Mouse (Mus musculus) midbrain, embryonic 16.5 days (tissue): ENCODE results near the gene Ints5. TPM values are rescaled to one million over a fixed set of nuclear protein-coding genes. Genes with fewer than 3 reads are reported as not detected.
A peak's percentile ranks its signal among the peaks of the same experiment; 100 is the strongest.
"Not testable (repeated sequence)": the region's sequence is repeated elsewhere in the genome, so short reads cannot be mapped to it uniquely, and the experiment has no call there.

ENCODE experiments used
- ATAC-seq: fragments of 200-750 bp; cut with Nextera tagmentation; 2 replicates; pipeline ENCODE4 v1.8.0; 2017; ENCODE audit warnings: moderate TSS enrichment
- H3K27ac ChIP-seq: fragments of 300-500 bp; sonication (generic); 2 replicates; pipeline ENCODE4 v1.5.1; 2014; ENCODE audit warnings: mild to moderate bottlenecking, low read length, mixed read lengths
- H3K27me3 ChIP-seq: fragments of 300-500 bp; sonication (generic); 2 replicates; pipeline ENCODE4 v1.6.1; 2014; ENCODE audit warnings: low read depth, low read length, mixed read lengths; ENCODE audit not compliant: control insufficient read depth, insufficient read depth
- H3K36me3 ChIP-seq: fragments of 300-500 bp; sonication (generic); 2 replicates; pipeline ENCODE4 v1.6.1; 2014; ENCODE audit warnings: mild to moderate bottlenecking, low read length, moderate library complexity, mixed read lengths; ENCODE audit not compliant: control insufficient read depth, insufficient read depth
- H3K4me1 ChIP-seq: fragments of 300-500 bp; sonication (generic); 2 replicates; pipeline ENCODE4 v1.6.1; 2014; ENCODE audit warnings: mild to moderate bottlenecking, low read length, mixed read lengths; ENCODE audit not compliant: control insufficient read depth, insufficient read depth
- H3K4me2 ChIP-seq: fragments of 300-500 bp; sonication (generic); 2 replicates; pipeline ENCODE4 v1.6.1; 2014; ENCODE audit warnings: mild to moderate bottlenecking, low read length, mixed read lengths
- H3K4me3 ChIP-seq: fragments of 300-500 bp; sonication (generic); 2 replicates; pipeline ENCODE4 v1.5.1; 2014; ENCODE audit warnings: low read depth, mild to moderate bottlenecking, low read length, moderate library complexity, mixed read lengths
- H3K9ac ChIP-seq: fragments of 300-500 bp; sonication (generic); 2 replicates; pipeline ENCODE4 v1.6.1; 2014; ENCODE audit warnings: low read depth, low read length, mixed read lengths
- H3K9me3 ChIP-seq: fragments of 300-500 bp; sonication (generic); replicated peaks from 2 replicates; pipeline ENCODE4 v1.6.1; 2014; ENCODE audit warnings: mild to moderate bottlenecking, low read length, mixed read lengths; ENCODE audit not compliant: control insufficient read depth, poor library complexity, severe bottlenecking
- whole genome bisulfite sequencing: fragments of 180-500 bp; shearing (Covaris S2); extraction: QIAGEN DNeasy Blood & Tissue Kit; methylation state at CpG from one replicate; pipeline ENCODE4 v1.1.7; 2014; 5-methylcytosine and 5-hydroxymethylcytosine counted together
- polyA plus RNA-seq: library from polyadenylated mRNA; unstranded; fragments of >200 nt; fragmentation: Nextera tagmentation; extraction: Ambion mirVana; gene quantifications from 2 replicates; pipeline ENCODE4 v1.2.1, GENCODE M21; 2015

Gene Ints5
- polyA plus RNA-seq, 1 experiment from 2014 or later, result 29.2 TPM

DNA sequence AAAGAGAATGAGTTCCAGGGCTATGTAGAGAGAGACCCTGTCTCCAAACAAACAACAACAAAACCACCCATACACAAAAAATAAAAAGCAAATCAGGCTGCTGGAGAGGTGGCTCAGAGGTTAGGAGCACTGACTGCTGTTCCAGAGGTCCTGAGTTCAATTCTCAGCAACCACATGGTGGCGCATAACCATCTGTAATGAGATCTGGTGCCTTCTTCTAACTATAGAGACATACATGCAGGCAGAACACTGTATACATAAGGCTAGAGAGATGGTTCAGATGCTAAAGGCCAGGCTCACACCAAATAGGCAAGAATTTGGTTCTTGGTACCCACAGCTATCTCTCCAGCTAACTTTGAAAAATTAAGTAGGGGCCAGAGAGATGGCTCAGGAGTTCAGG, 33.8 kb upstream of the Ints5 start:
- no peaks in the 10 kb centered on the region for H3K36me3 ChIP-seq
- H3K27me3 ChIP-seq, result no peaks in the 10 kb centered on the region
- no peaks in the 10 kb centered on the region for H3K4me1 ChIP-seq
- no peak overlapping the region for H3K9ac ChIP-seq
- H3K27ac ChIP-seq, result no peak overlapping the region
- 20% methylated on average over 1 of the region's 1 CpGs for WGBS
- ATAC-seq, result no peak
- no peak overlapping the region for H3K4me2 ChIP-seq
- no peaks in the 10 kb centered on the region for H3K9me3 ChIP-seq
- no peak overlapping the region for H3K4me3 ChIP-seq

DNA sequence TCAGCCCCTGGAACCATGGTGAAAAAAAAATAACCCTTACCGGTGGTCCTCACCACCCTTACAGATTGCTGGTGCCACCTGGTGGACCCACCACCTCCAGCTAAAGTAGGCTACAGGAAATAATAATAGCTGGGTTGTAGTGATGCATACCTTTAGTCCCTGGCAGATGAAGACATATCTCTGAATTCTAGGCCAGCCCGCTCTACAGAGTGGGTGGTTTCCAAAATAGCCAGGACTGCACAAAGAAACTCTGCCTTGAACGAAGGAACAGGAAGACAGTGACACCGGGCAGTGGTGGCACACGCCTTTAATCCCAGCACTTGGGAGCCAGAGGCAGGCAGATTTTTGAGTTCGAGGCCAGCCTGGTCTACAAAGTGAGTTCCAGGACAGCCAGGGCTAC, 28.5 kb upstream of the Ints5 start:
- Histone ChIP-seq H3K27ac (no peak overlapping the region), H3K4me3 (no peak overlapping the region), H3K9me3 (no peaks in the 10 kb centered on the region), H3K27me3 (no peaks in the 10 kb centered on the region), H3K9ac (no peak overlapping the region), H3K4me2 (no peak overlapping the region), H3K4me1 (no peaks in the 10 kb centered on the region), H3K36me3 (no peaks in the 10 kb centered on the region)
- 89% methylated on average over 6 of the region's 6 CpGs for WGBS
- no peak for ATAC-seq

DNA sequence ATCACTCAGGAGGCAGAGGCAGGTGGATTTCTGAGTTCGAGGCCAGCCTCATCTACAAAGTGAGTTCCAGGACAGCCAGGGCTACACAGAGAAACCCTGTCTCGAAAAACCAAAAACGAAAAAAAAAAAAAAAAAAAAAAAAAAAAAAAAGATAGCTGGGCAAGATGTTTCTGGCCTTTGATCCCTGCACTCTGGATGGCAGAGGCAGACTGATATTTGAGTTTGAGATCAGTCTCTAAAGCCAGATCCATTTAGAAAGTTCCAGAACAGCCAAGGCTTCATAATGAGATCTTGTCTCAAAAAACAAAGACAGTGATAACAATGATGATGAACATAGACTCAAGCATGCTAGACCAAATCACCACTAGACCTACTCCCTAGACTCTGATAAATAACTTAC, 22.4 kb upstream of the Ints5 start:
- H3K27ac ChIP-seq, H3K4me2 ChIP-seq, H3K36me3 ChIP-seq, ATAC-seq, H3K27me3 ChIP-seq, H3K9me3 ChIP-seq, H3K9ac ChIP-seq: not testable (repeated sequence)
- Histone ChIP-seq H3K4me3 (peak overlapping the region; percentile 88), H3K4me1 (peaks cover 12% of the 10 kb centered on the region)
- 76% methylated on average over 3 of the region's 3 CpGs for WGBS

DNA sequence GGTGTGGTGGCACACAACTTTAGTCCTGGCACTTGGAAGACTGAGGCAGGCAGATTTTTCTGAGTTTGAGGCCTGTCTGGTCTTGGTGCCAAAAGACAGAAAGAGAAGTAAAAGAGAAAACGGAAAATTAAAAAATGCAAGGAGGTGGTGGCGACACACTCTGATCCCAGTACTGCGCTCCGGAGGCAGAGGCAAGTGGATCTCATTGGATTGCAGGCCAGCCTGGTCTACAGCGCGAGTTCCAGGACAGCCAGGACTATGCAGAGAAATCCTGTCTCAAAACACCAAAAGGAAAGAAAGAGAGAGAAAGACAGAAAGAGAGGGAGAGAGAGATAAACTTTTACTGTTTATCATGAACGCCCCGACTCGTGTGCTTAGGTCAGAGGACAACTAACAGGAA, 22.0 kb upstream of the Ints5 start:
- H3K27me3 ChIP-seq, result no peaks in the 10 kb centered on the region
- peak overlapping the region; percentile 81 for H3K27ac ChIP-seq
- no peaks in the 10 kb centered on the region for H3K9me3 ChIP-seq
- peaks cover 6% of the 10 kb centered on the region; the same call in 1 of the 2 replicates for H3K36me3 ChIP-seq
- H3K4me3 ChIP-seq, result peak overlapping the region; percentile 88
- ATAC-seq, result peak; percentile 61
- 61% methylated on average over 9 of the region's 9 CpGs for WGBS
- H3K4me1 ChIP-seq, result peaks cover 12% of the 10 kb centered on the region
- peak overlapping the region; percentile 55 for H3K4me2 ChIP-seq
- peak overlapping the region; percentile 97 for H3K9ac ChIP-seq

DNA sequence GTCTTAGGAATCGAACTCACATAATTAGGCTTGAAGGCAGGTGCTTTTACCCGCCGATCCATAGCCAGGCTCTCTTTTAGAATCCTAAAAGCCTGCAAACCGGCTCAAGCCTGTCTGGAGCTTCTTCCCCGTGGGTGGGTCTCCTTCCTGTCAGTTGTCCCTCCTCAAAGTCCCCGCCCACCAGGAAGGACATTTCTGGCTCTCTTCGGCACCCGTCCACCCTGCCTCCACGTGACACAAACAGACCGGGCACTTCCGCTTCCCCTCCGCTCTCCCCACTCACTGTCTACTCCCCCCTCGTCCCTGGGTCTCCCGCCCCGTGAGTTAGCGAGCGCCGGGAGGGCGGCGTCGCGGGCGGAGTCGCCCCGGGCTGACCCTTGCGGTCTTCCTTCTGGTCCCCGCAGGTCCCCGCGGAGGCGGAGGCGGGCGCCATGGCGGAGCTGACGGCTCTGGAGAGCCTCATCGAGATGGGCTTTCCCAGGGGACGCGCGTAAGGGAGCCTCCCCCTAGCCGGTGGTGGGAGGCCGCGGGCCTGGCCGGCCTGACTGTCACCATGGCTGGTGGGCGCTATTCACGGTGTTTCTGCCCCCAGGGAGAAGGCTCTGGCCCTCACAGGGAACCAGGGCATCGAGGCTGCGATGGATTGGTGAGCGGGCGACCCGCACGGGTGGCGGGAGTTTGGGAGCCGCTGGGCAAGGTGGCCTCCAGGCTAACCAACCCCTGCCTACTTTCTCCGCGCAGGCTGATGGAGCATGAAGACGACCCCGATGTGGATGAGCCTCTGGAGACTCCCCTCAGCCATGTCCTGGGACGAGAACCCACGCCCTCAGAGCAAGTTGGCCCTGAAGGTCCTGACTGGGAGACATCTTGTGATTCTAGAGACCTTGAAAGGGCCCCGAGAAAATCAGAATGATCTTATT, 21.3 kb upstream of the Ints5 start, which contains the start of gene Ubxn1:
Ubxn1 (plus strand) TSS at position 230 of the 920 bp plus-strand sequence.
- H3K4me1 ChIP-seq, result peaks cover 12% of the 10 kb centered on the region
- peaks cover 6% of the 10 kb centered on the region; the same call in 1 of the 2 replicates for H3K36me3 ChIP-seq
- H3K9me3 ChIP-seq, result no peaks in the 10 kb centered on the region
- H3K27ac ChIP-seq, result peak within 1 kb of the TSS; percentile 81
- peak within 1 kb of the TSS; percentile 88 for H3K4me3 ChIP-seq
- H3K4me2 ChIP-seq, result peak within 1 kb of the TSS; percentile 95
- ATAC-seq, result peak; percentile 98
- H3K9ac ChIP-seq, result peak within 1 kb of the TSS; percentile 97
- WGBS, result 1% methylated on average over 54 of the region's 59 CpGs
- H3K27me3 ChIP-seq, result no peaks in the 10 kb centered on the region

DNA sequence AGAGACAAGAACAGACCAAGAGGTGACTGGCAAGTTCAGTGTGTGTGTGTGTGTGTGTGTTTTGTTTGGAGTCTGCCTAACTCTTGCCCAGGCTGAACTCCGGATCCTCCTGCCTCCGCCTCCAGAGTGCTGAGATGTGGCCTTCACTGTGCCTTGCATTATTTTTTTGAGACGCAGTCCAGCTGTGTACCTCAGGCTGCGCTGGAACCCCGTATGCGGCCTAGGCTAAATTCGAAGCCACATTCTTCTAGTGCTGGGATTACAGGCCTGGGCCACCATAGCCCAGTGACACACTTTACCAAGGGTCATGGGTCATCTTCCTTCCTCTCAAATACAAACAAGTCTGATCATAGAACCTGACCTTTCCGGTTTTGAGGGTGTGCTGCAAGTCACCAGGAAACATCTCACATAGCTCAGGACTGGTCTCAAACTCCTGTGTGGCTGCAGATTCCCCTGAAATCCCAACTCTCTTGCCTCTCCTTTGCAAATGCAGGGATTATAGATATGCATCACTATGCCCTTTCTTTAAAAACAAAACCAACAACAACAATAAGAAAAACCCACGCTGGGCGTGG, 20.5 kb upstream of the Ints5 start:
- H3K4me2 ChIP-seq, result peak overlapping the region; percentile 95
- ATAC-seq, result 0 out of 2 replicates have a peak, but pooled peaks have one; percentile 9
- no peaks in the 10 kb centered on the region for H3K9me3 ChIP-seq
- peaks cover 6% of the 10 kb centered on the region; the same call in 1 of the 2 replicates for H3K36me3 ChIP-seq
- peak overlapping the region; percentile 88 for H3K4me3 ChIP-seq
- 84% methylated on average over 10 of the region's 10 CpGs for WGBS
- H3K27me3 ChIP-seq, result no peaks in the 10 kb centered on the region
- peak overlapping the region; percentile 97 for H3K9ac ChIP-seq
- no peak overlapping the region for H3K27ac ChIP-seq
- peaks cover 12% of the 10 kb centered on the region for H3K4me1 ChIP-seq

DNA sequence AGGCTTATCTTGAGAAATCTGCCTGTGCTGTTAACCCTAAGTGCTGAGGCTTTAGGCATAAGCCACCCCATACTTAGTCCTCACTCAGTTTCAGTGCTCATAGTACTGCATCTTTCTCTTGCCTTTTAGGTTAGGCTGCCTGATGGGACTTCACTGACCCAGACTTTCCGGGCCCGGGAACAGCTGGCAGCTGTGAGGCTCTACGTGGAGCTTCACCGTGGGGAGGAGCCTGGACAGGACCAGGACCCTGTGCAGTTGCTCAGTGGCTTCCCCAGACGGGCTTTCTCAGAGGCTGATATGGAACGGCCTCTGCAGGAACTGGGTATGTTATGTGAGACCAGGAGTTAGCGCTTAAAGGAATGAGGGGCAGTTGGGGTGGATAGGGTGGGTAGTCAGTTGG, 17.8 kb upstream of the Ints5 start:
- Histone ChIP-seq H3K4me1 (peaks cover 20% of the 10 kb centered on the region), H3K27ac (no peak overlapping the region), H3K4me3 (no peak overlapping the region), H3K4me2 (no peak overlapping the region), H3K36me3 (peaks cover 6% of the 10 kb centered on the region; the same call in 1 of the 2 replicates), H3K27me3 (no peaks in the 10 kb centered on the region), H3K9me3 (no peaks in the 10 kb centered on the region), H3K9ac (no peak overlapping the region)
- WGBS, result 95% methylated on average over 7 of the region's 7 CpGs
- no peak for ATAC-seq

DNA sequence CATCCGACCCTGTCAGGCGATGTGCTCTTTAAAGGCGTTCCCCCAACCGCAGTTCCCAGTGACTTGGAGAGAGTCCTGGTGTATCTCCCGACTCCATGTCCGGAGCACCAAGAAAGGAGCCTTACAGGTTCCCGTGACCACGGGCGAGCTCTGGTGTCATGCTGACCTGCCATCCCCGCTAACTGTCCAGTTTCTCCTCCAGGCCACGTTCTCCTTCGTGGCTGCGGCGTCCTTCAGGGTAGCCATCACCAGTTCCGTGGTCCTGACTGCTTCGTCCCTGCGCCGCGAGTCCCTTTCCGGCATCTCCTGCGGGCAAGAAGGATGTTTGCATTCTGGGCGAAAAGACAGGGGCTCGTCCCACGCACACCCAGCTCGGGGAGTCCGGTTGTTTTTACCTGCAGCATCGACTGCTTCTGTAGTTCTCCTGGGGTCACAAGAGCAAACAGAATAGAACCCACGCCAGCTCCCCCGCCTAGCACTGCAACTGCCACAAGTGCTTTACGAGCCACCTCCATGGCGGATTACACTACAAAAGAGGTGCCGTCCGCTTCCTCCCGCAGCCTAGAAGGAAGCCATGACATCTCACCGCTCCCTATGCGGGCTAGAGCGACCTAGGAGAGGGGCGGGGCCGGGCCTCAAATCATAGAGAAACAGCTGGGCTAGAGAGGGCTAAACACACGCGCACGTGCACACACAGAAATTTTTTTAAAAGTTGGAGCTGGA, 12.3 kb upstream of the Ints5 start, which contains the start of gene Uqcc3:
Uqcc3 (minus strand) TSS at position 613 of the 723 bp plus-strand sequence.
- Histone ChIP-seq H3K27ac (peak within 1 kb of the TSS; percentile 85), H3K9me3 (no peaks in the 10 kb centered on the region), H3K4me1 (peaks cover 11% of the 10 kb centered on the region), H3K9ac (peak within 1 kb of the TSS; percentile 92), H3K36me3 (no peaks in the 10 kb centered on the region; the same call in 1 of the 2 replicates), H3K4me3 (peak within 1 kb of the TSS; percentile 77), H3K27me3 (no peaks in the 10 kb centered on the region), H3K4me2 (peak within 1 kb of the TSS; percentile 89)
- ATAC-seq, result peak; percentile 97
- under 1% methylated on average over 42 of the region's 42 CpGs for WGBS
